Mouse (Mus musculus) layer of hippocampus, adult 2 months (tissue): ENCODE data around the gene Arid2. TPM values are rescaled to one million over a fixed set of nuclear protein-coding genes. Genes with fewer than 3 reads are reported as not detected.
"Not testable (repeated sequence)": the region's sequence is repeated elsewhere in the genome, so short reads cannot be mapped to it uniquely, and the experiment has no call there.

Source experiments
- DNase-seq, 2 experiments: peaks; one replicate each; pipeline ENCODE4 v3.0.0; 2022; ENCODE audit warnings: low spot score in 2 of 2
- H3K27ac ChIP-seq: fragments of 200-600 bp; 2 replicates; pipeline ENCODE4 v1.8.1; 2022
- H3K4me3 ChIP-seq: fragments of 200-600 bp; 2 replicates; pipeline ENCODE4 v1.8.1; 2022; ENCODE audit warnings: mild to moderate bottlenecking
- CTCF ChIP-seq: fragments of 200-600 bp; conservative IDR thresholded peaks from 2 replicates; pipeline ENCODE4 v1.8.1; 2022; ENCODE audit warnings: antibody characterized with exemption, mild to moderate bottlenecking, moderate library complexity
- microRNA-seq, 2 experiments: library from miRNA; unstranded; fragments of <30 nt; microRNA quantifications; one replicate each; pipeline ENCODE4 v1.2.0; 2021
- total RNA-seq, 2 experiments: library from RNA; stranded (reverse); gene quantifications; 2 replicates each; pipeline ENCODE4 v1.2.3; 2021

Gene Arid2
- total RNA-seq, 2 experiments from 2014 or later, result 34.9 to 36.6 TPM

DNA sequence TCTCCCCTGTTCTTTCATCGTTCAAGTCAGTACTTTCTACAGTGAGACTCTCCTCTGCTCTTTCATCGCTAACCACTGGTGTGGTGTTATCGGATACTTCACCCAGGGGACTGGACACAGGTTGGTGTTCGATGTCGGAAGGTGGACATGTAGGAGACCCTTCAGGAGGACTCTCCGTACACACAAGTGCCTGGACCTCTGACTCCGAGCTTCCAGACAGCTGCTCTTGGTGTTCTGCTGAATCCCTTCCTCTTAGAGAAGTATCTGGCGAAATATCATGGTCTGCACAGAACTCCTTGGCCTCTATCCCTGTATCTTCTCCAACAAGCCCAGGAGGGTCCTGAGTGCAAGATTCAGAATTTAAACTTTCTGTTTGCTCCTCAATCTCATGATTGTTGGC, 132.6 kb downstream of the Arid2 start:
- H3K27ac ChIP-seq, result no peak overlapping the region
- no peak for DNase-seq
- H3K4me3 ChIP-seq, result no peak overlapping the region
- no peak for TF ChIP-seq CTCF

DNA sequence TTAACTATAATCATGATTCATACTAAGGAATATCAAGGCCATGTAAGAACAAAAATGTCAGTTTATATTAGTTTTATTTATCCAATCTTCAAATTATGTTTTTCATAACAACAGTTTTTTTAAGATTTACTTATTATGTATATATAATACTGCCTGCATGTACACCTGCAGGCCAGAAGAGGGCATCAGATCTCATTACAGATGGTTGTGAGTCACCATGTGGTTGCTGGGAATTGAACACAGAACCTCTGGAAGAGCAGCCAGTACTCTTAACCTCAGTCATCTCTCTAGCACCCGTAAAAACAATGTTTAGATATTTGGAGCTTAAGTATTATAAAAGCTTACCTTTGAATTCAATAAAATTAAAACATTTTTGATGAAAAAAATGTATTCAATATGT, 146.9 kb downstream of the Arid2 start:
- no peak for DNase-seq
- TF ChIP-seq CTCF, result peak; percentile 55
- H3K27ac ChIP-seq, result no peak overlapping the region

DNA sequence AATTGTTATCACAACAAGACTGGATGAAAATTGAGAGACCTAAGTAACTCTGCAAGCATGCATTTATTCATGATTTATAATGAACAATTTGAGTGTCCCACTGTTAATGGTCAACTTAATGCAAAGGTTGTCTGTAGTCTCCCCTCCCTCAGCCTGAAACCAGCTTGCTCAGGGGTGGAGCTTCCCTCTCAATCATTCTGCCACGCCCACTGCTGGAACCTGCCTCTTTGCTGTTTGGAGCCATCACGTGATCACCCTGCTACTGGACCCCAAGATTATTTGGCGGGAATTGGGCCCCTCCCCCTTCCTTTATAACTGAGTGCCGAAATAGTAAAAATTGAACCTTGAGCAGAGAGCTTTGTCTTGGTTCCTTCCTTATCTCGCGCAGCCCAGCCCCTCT, 154.2 kb downstream of the Arid2 start:
- DNase-seq, H3K4me3 ChIP-seq, H3K27ac ChIP-seq: not testable (repeated sequence)

More for the DNA sequence above, 146.9 kb downstream of the Arid2 start:
- H3K4me3 ChIP-seq, result no peak overlapping the region

DNA sequence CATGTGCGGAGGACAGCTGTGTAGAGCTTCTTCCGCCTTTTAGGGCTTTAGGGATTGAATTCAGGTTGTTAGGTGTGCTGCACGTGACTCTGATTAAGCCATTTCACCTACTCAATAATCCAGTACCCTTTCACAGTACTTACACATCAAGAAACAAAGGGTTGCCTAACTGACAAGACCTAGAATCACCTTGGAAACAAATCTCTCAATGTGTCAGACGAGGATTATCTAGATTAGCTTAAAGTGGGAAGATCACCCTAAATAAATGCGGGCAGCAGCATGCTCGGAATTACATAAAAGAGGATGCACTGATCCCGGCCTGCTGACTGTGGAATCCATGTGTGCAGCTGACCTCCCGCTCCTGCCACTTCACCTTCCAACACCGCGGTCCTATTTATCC, 159.5 kb downstream of the Arid2 start:
- Histone ChIP-seq H3K4me3 (no peak overlapping the region), H3K27ac (no peak overlapping the region)
- no peak for DNase-seq
- no peak for TF ChIP-seq CTCF

GRCm38 (mm10) chr15:96448656-96449299, 161.5 kb downstream of the Arid2 start:
- no peak for DNase-seq
- H3K27ac ChIP-seq, result no peak overlapping the region
- H3K4me3 ChIP-seq, result no peak overlapping the region
- TF ChIP-seq CTCF, result no peak

DNA sequence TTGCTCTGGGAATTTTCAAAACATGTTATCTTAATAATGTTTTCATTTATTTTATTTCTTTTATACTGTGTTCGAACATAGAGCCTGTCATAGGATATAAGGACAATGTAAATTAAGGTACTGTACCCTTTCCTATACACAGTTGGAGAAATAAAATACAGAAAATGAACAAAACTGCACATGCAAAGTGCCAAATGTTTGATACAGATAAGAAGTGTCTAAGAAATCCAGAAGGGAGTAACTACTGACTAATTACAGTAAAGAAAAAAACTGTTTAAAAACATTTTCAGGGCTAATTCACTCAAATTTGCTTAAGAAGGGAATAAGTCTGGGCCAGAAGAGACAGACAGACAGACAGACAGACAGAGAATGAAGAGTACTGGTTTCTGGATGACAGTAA, 166.0 kb downstream of the Arid2 start:
- Histone ChIP-seq H3K27ac (no peak overlapping the region), H3K4me3 (no peak overlapping the region)
- DNase-seq, result no peak
- TF ChIP-seq CTCF, result no peak

Small RNA genes lying within 50 kb of the gene (microRNA-seq; reads per million reads assigned to microRNA genes)
- gene Gm25397, result 0 reads per million in 2 experiments

Other genes with a start within 250 kb of the Arid2 start
- 10 to 100 TPM; 55.8 to 57.8 TPM for gene Scaf11, start 173.3 kb downstream of the Arid2 start, total RNA-seq